Comparison of ENCODE assay signal across 23 mouse cellular contexts in the genomic region with DNA sequence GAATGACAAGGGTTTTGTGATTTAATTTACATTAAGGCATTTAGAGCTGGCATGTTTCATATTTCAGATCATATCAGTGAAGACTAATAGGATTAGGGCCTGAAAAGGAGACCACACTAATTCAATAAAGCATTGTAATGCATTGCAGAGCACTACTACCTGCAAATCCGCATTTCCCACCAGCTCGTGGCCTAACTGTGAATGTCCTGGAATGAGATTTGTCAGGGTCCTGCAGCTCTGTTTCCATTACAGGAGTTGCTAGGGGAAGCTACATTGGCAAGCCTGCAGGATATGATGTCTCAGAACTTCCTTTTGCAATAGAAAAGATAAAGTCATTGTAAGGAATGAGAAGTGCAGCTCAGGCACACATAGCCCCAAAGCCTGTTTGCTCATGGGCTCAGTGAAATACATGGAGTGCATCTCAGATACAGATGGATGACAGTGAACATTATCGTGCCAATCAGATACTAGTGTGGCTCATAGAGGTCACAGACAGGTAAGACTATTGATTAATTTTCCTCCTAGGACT.
A peak's percentile ranks its signal among the peaks of the same experiment; 100 is the strongest.
DNase-seq lines count a peak whose midpoint lies in the region; ATAC-seq lines count a peak whose summit lies in the region.
"Had no signal": no experiment of that assay in that cellular context is flagged by ENCODE, and none has a peak within 500 bp of the region (broad histone marks: within the 10 kb centered on the region; RNA-seq: fewer than 3 reads in every experiment).

No protein-coding gene starts in this region.

- WGBS in embryonic facial prominence, embryonic 11.5 days: 73% methylated on average over 3 of the region's 3 CpGs
- 78% methylated on average over 3 of the region's 3 CpGs for WGBS in embryonic facial prominence, embryonic 10.5 days
- 83% methylated on average over 3 of the region's 3 CpGs for WGBS in forebrain, embryonic 15.5 days

- no peak overlapping the region for H3K4me3 ChIP-seq in embryonic facial prominence, embryonic 11.5 days (ENCODE audit: low read depth, low read length)
- no peak overlapping the region for H3K4me3 ChIP-seq in embryonic facial prominence, embryonic 10.5 days
- H3K4me3 ChIP-seq in forebrain, embryonic 15.5 days: no peak overlapping the region
- H3K4me3 ChIP-seq: forebrain, embryonic 10.5 days; forebrain, embryonic 13.5 days; heart, embryonic 12.5 days; heart, embryonic 15.5 days; hindbrain, embryonic 12.5 days; hindbrain, embryonic 15.5 days had no signal

- H3K9ac ChIP-seq in embryonic facial prominence, embryonic 11.5 days (replicated peaks; ENCODE audit: low read length): no peak overlapping the region
- H3K9ac ChIP-seq in forebrain, embryonic 15.5 days (replicated peaks): no peak overlapping the region
- H3K9ac ChIP-seq: forebrain, embryonic 13.5 days; heart, embryonic 12.5 days; heart, embryonic 15.5 days; hindbrain, embryonic 12.5 days; hindbrain, embryonic 15.5 days had no signal

- no peaks in the 10 kb centered on the region for H3K36me3 ChIP-seq in embryonic facial prominence, embryonic 11.5 days (replicated peaks; ENCODE audit: control insufficient read depth, insufficient read depth, low read depth, low read length)
- no peaks in the 10 kb centered on the region for H3K36me3 ChIP-seq in embryonic facial prominence, embryonic 10.5 days (replicated peaks)
- no peaks in the 10 kb centered on the region for H3K36me3 ChIP-seq in forebrain, embryonic 15.5 days
- H3K36me3 ChIP-seq: forebrain, embryonic 10.5 days; heart, embryonic 12.5 days; heart, embryonic 15.5 days; hindbrain, embryonic 12.5 days; hindbrain, embryonic 15.5 days had no signal

- H3K9me3 ChIP-seq in embryonic facial prominence, embryonic 11.5 days (replicated peaks; ENCODE audit: control insufficient read depth, low read length): no peaks in the 10 kb centered on the region
- H3K9me3 ChIP-seq in embryonic facial prominence, embryonic 10.5 days: no peaks in the 10 kb centered on the region
- H3K9me3 ChIP-seq in forebrain, embryonic 15.5 days: no peaks in the 10 kb centered on the region
- H3K9me3 ChIP-seq: forebrain, embryonic 10.5 days; forebrain, embryonic 13.5 days; heart, embryonic 12.5 days; heart, embryonic 15.5 days; hindbrain, embryonic 12.5 days; hindbrain, embryonic 15.5 days had no signal

- H3K4me2 ChIP-seq in embryonic facial prominence, embryonic 11.5 days (ENCODE audit: low read depth, low read length): no peak overlapping the region
- H3K4me2 ChIP-seq in forebrain, embryonic 15.5 days (replicated peaks): no peak overlapping the region
- H3K4me2 ChIP-seq: forebrain, embryonic 13.5 days; heart, embryonic 12.5 days; heart, embryonic 15.5 days; hindbrain, embryonic 12.5 days; hindbrain, embryonic 15.5 days had no signal

- no peak for ATAC-seq in embryonic facial prominence, embryonic 11.5 days (replicated peaks; ENCODE audit: insufficient number of reproducible peaks, low FRiP score, low TSS enrichment, low read depth)
- ATAC-seq in hematopoietic stem cell, adult 5-6 weeks (replicated peaks in 1 of 2; ENCODE audit: insufficient read depth in 1 of 2, low FRiP score in 2 of 2, low TSS enrichment in 1 of 2, low read depth in 1 of 2, poor library complexity in 2 of 2, severe bottlenecking in 2 of 2): peak; percentile 49 to 69; a peak in 3 of 4 replicates
- no peak for ATAC-seq in forebrain, embryonic 15.5 days (replicated peaks)
- ATAC-seq: forebrain, embryonic 13.5 days; intestine, postnatal 0 days; Patski had no signal

- H3K27ac ChIP-seq in embryonic facial prominence, embryonic 11.5 days (replicated peaks; ENCODE audit: low read depth, low read length): no peak overlapping the region
- H3K27ac ChIP-seq in embryonic facial prominence, embryonic 10.5 days (replicated peaks): no peak overlapping the region
- no peak overlapping the region for H3K27ac ChIP-seq in forebrain, embryonic 15.5 days (replicated peaks)
- H3K27ac ChIP-seq: forebrain, embryonic 10.5 days; forebrain, embryonic 13.5 days; heart, embryonic 15.5 days; hindbrain, embryonic 12.5 days; hindbrain, embryonic 15.5 days had no signal

- intact Hi-C loops in left cerebral cortex, postnatal 10 days (cut with DNase I): no loop called here

- DNase-seq in embryonic facial prominence, embryonic 11.5 days (ENCODE audit: low spot score): peak; percentile 33
- DNase-seq in embryonic facial prominence, embryonic 10.5 days (ENCODE audit: low spot score): no peak
- peak; percentile 65 for DNase-seq in MN1 (ENCODE audit: low spot score)
- DNase-seq in left cerebral cortex, postnatal 10 days (ENCODE audit: extremely low spot score in 1 of 2, low spot score in 2 of 2): no peak
- DNase-seq: adrenal gland, postnatal 10 days; adrenal gland, postnatal 36 days; cerebellum, adult 18-20 months; cerebellum, adult 9-10 months; cerebellum, postnatal 14 days; gastrocnemius, postnatal 36 days; heart, adult 11 months; heart, postnatal 14 days; heart, postnatal 4 days had no signal

- H3K27me3 ChIP-seq in embryonic facial prominence, embryonic 11.5 days (ENCODE audit: control insufficient read depth, insufficient read depth, low read length): no peaks in the 10 kb centered on the region
- H3K27me3 ChIP-seq in embryonic facial prominence, embryonic 10.5 days (replicated peaks; ENCODE audit: low read depth, poor library complexity, severe bottlenecking): no peaks in the 10 kb centered on the region
- no peaks in the 10 kb centered on the region for H3K27me3 ChIP-seq in forebrain, embryonic 15.5 days
- H3K27me3 ChIP-seq: forebrain, embryonic 13.5 days; heart, embryonic 12.5 days; heart, embryonic 15.5 days; hindbrain, embryonic 12.5 days; hindbrain, embryonic 15.5 days; Patski had no signal

- H3K4me1 ChIP-seq in embryonic facial prominence, embryonic 11.5 days (ENCODE audit: control insufficient read depth, insufficient read depth, low read length): no peaks in the 10 kb centered on the region
- no peaks in the 10 kb centered on the region for H3K4me1 ChIP-seq in embryonic facial prominence, embryonic 10.5 days
- no peaks in the 10 kb centered on the region for H3K4me1 ChIP-seq in forebrain, embryonic 15.5 days
- H3K4me1 ChIP-seq: forebrain, embryonic 10.5 days; forebrain, embryonic 13.5 days; heart, embryonic 12.5 days; heart, embryonic 15.5 days; hindbrain, embryonic 12.5 days; hindbrain, embryonic 15.5 days had no signal

Comparison
In these comparisons a context has a peak if more than half of its experiments do, and no peak if none do; other contexts are left out.
1. DNase-seq: peak in embryonic facial prominence, embryonic 11.5 days (single experiment) and MN1 (single experiment); none in embryonic facial prominence, embryonic 10.5 days (single experiment) and left cerebral cortex, postnatal 10 days (0 of 2).
2. ATAC-seq: peak in hematopoietic stem cell, adult 5-6 weeks (2 of 2); none in embryonic facial prominence, embryonic 11.5 days (single experiment) and forebrain, embryonic 15.5 days (single experiment).